Mouse (Mus musculus): ENCODE measurements at regions not wholly inside any gene's neighbourhood (a gene's known extent, or its start where the extent isn't known, plus 50 kb on each side); places are given as distances from the start of the nearest gene placed in this dataset.
A peak's percentile ranks its signal among the peaks of the same experiment; 100 is the strongest.

DNA sequence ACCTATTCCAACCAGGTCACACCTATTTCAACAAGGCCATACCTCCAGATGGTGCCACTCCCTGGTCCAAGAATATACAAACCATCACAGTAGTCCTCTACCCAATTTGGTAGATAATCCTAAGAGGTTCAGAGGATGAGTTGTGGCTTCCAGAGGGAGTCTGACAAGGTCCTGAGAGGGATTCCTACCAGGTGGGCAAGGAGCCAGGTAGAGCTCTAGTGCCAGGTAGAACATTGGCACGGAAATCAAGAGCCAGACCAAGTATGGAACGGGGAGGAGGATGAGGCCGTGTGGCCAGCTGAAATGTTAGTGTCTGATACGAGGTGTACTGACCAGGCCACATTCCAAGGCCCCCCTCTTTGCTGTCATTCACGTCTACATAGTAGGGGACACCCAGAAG is 153.0 kb downstream of the Slc30a10 start:
- Histone ChIP-seq H3K27ac (ENCODE audit: low read length) (no peak overlapping the region), H3K9me3 (ENCODE audit: control insufficient read depth, low read length) (no peaks in the 10 kb centered on the region), H3K4me2 (ENCODE audit: low read depth, low read length) (no peak overlapping the region), H3K4me1 (replicated peaks; ENCODE audit: control insufficient read depth, insufficient read depth, low read length) (no peaks in the 10 kb centered on the region), H3K27me3 (ENCODE audit: control insufficient read depth, insufficient read depth, low read depth, low read length) (no peaks in the 10 kb centered on the region), H3K4me3 (ENCODE audit: low read length) (no peak overlapping the region), H3K9ac (ENCODE audit: low read length) (no peak overlapping the region), H3K36me3 (ENCODE audit: control insufficient read depth, insufficient read depth, low read length) (no peaks in the 10 kb centered on the region)
- WGBS = 79% methylated on average over 5 of the region's 5 CpGs
- ATAC-seq (ENCODE audit: low read depth) = no peak

- WGBS = 78% methylated on average over 3 of the region's 3 CpGs
- no peak overlapping the region for H3K4me2 ChIP-seq (ENCODE audit: low read depth, low read length)
- no peaks in the 10 kb centered on the region for H3K4me1 ChIP-seq (replicated peaks; ENCODE audit: control insufficient read depth, insufficient read depth, low read length)
- no peak overlapping the region for H3K27ac ChIP-seq (ENCODE audit: low read length)
- ATAC-seq (ENCODE audit: low read depth) = no peak
- H3K4me3 ChIP-seq (ENCODE audit: low read length) = no peak overlapping the region
- H3K9ac ChIP-seq (ENCODE audit: low read length) = no peak overlapping the region
- no peaks in the 10 kb centered on the region for H3K9me3 ChIP-seq (ENCODE audit: control insufficient read depth, low read length)
- H3K36me3 ChIP-seq (ENCODE audit: control insufficient read depth, insufficient read depth, low read length) = no peaks in the 10 kb centered on the region
- H3K27me3 ChIP-seq (ENCODE audit: control insufficient read depth, insufficient read depth, low read depth, low read length) = no peaks in the 10 kb centered on the region
These were observed 153.8 kb downstream of the Slc30a10 start for GRCm38 (mm10) chr1:185608440-185608839.

- Histone ChIP-seq H3K36me3 (ENCODE audit: control insufficient read depth, insufficient read depth, low read length) (no peaks in the 10 kb centered on the region), H3K4me3 (ENCODE audit: low read length) (no peak overlapping the region), H3K4me2 (ENCODE audit: low read depth, low read length) (no peak overlapping the region), H3K9ac (ENCODE audit: low read length) (no peak overlapping the region), H3K27me3 (ENCODE audit: control insufficient read depth, insufficient read depth, low read depth, low read length) (no peaks in the 10 kb centered on the region), H3K27ac (ENCODE audit: low read length) (no peak overlapping the region), H3K4me1 (replicated peaks; ENCODE audit: control insufficient read depth, insufficient read depth, low read length) (no peaks in the 10 kb centered on the region), H3K9me3 (ENCODE audit: control insufficient read depth, low read length) (no peaks in the 10 kb centered on the region)
- WGBS = 20% methylated on average over 3 of the region's 3 CpGs
- ATAC-seq (ENCODE audit: low read depth) = peak; percentile 68
These were observed 155.9 kb downstream of the Slc30a10 start for GRCm38 (mm10) chr1:185610586-185610985.

GRCm38 (mm10) chr1:185615819-185616429 is 161.3 kb downstream of the Slc30a10 start:
- no peaks in the 10 kb centered on the region for H3K36me3 ChIP-seq (ENCODE audit: control insufficient read depth, insufficient read depth, low read length)
- no peaks in the 10 kb centered on the region for H3K27me3 ChIP-seq (ENCODE audit: control insufficient read depth, insufficient read depth, low read depth, low read length)
- H3K9me3 ChIP-seq (ENCODE audit: control insufficient read depth, low read length) = no peaks in the 10 kb centered on the region
- no peaks in the 10 kb centered on the region for H3K4me1 ChIP-seq (replicated peaks; ENCODE audit: control insufficient read depth, insufficient read depth, low read length)
- no peak for ATAC-seq (ENCODE audit: low read depth)
- H3K4me3 ChIP-seq (ENCODE audit: low read length) = no peak overlapping the region
- H3K9ac ChIP-seq (ENCODE audit: low read length) = no peak overlapping the region
- no peak overlapping the region for H3K4me2 ChIP-seq (ENCODE audit: low read depth, low read length)
- WGBS = 30% methylated on average over 10 of the region's 10 CpGs
- H3K27ac ChIP-seq (ENCODE audit: low read length) = no peak overlapping the region

DNA sequence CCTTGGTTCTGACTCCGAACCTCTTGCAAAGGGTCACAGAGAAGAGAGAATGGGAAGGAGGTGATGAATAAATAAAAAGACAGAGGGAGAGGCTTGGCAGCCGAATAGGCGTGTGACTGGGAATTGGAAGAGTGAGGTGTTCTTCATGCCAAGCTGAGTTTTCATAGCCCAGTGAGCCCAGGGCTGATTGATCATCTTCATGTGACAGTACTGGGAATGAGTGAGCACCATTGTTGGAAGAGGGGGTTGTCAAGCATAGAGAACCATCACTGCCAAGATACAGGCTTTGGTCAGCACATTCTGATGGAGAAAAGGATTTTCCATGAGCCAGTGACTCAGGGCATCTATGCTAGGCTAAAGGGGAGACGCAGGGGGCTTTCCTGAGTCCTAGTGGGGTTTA is 163.0 kb downstream of the Slc30a10 start:
- H3K9me3 ChIP-seq (ENCODE audit: control insufficient read depth, low read length) = no peaks in the 10 kb centered on the region
- ATAC-seq (ENCODE audit: low read depth) = no peak
- H3K36me3 ChIP-seq (ENCODE audit: control insufficient read depth, insufficient read depth, low read length) = no peaks in the 10 kb centered on the region
- no peaks in the 10 kb centered on the region for H3K4me1 ChIP-seq (replicated peaks; ENCODE audit: control insufficient read depth, insufficient read depth, low read length)
- H3K9ac ChIP-seq (ENCODE audit: low read length) = no peak overlapping the region
- H3K27me3 ChIP-seq (ENCODE audit: control insufficient read depth, insufficient read depth, low read depth, low read length) = no peaks in the 10 kb centered on the region
- H3K27ac ChIP-seq (ENCODE audit: low read length) = no peak overlapping the region
- WGBS = 62% methylated on average over 4 of the region's 4 CpGs
- H3K4me2 ChIP-seq (ENCODE audit: low read depth, low read length) = no peak overlapping the region
- no peak overlapping the region for H3K4me3 ChIP-seq (ENCODE audit: low read length)

GRCm38 (mm10) chr1:185619011-185619410 is 164.4 kb downstream of the Slc30a10 start:
- no peak for ATAC-seq (ENCODE audit: low read depth)
- Histone ChIP-seq H3K4me2 (ENCODE audit: low read depth, low read length) (no peak overlapping the region), H3K4me1 (replicated peaks; ENCODE audit: control insufficient read depth, insufficient read depth, low read length) (no peaks in the 10 kb centered on the region), H3K36me3 (ENCODE audit: control insufficient read depth, insufficient read depth, low read length) (no peaks in the 10 kb centered on the region), H3K9me3 (ENCODE audit: control insufficient read depth, low read length) (no peaks in the 10 kb centered on the region), H3K27ac (ENCODE audit: low read length) (no peak overlapping the region), H3K27me3 (ENCODE audit: control insufficient read depth, insufficient read depth, low read depth, low read length) (no peaks in the 10 kb centered on the region), H3K4me3 (ENCODE audit: low read length) (no peak overlapping the region), H3K9ac (ENCODE audit: low read length) (no peak overlapping the region)
- 61% methylated on average over 9 of the region's 9 CpGs for WGBS

- Histone ChIP-seq H3K4me2 (ENCODE audit: low read depth, low read length) (no peak overlapping the region), H3K27me3 (ENCODE audit: control insufficient read depth, insufficient read depth, low read depth, low read length) (no peaks in the 10 kb centered on the region), H3K9me3 (ENCODE audit: control insufficient read depth, low read length) (no peaks in the 10 kb centered on the region), H3K4me3 (ENCODE audit: low read length) (no peak overlapping the region), H3K4me1 (replicated peaks; ENCODE audit: control insufficient read depth, insufficient read depth, low read length) (no peaks in the 10 kb centered on the region), H3K9ac (ENCODE audit: low read length) (no peak overlapping the region), H3K36me3 (ENCODE audit: control insufficient read depth, insufficient read depth, low read length) (no peaks in the 10 kb centered on the region), H3K27ac (ENCODE audit: low read length) (no peak overlapping the region)
- WGBS = 48% methylated on average over 3 of the region's 3 CpGs
- ATAC-seq (ENCODE audit: low read depth) = no peak
These were observed 173.8 kb downstream of the Slc30a10 start for GRCm38 (mm10) chr1:185628401-185628800.

DNA sequence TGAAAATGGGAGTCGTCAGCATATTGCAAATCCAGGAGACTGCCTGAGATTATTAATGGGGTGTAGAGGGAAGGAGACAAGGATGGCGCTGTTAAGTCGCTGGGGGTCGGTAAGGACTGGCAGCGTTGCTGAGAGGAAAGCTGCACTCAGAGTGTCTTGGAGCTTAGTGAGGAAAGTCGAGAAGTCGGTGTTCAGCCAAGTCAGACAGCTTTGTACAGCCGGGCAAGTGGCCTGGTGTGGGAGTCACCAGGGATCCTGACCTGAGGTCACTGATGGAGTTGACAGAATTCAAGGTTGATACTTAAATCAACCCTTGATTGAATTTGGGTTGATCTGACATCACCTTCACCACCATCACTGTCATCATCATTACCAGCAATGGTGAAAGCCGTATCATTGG is 175.3 kb downstream of the Slc30a10 start:
- no peaks in the 10 kb centered on the region for H3K36me3 ChIP-seq (ENCODE audit: control insufficient read depth, insufficient read depth, low read length)
- H3K27ac ChIP-seq (ENCODE audit: low read length) = no peak overlapping the region
- 0 out of 2 replicates have a peak, but pooled peaks have one; percentile 20 for ATAC-seq (ENCODE audit: low read depth)
- H3K4me2 ChIP-seq (ENCODE audit: low read depth, low read length) = no peak overlapping the region
- 51% methylated on average over 9 of the region's 9 CpGs for WGBS
- H3K4me1 ChIP-seq (replicated peaks; ENCODE audit: control insufficient read depth, insufficient read depth, low read length) = no peaks in the 10 kb centered on the region
- H3K9me3 ChIP-seq (ENCODE audit: control insufficient read depth, low read length) = no peaks in the 10 kb centered on the region
- H3K9ac ChIP-seq (ENCODE audit: low read length) = no peak overlapping the region
- no peak overlapping the region for H3K4me3 ChIP-seq (ENCODE audit: low read length)
- no peaks in the 10 kb centered on the region for H3K27me3 ChIP-seq (ENCODE audit: control insufficient read depth, insufficient read depth, low read depth, low read length)

DNA sequence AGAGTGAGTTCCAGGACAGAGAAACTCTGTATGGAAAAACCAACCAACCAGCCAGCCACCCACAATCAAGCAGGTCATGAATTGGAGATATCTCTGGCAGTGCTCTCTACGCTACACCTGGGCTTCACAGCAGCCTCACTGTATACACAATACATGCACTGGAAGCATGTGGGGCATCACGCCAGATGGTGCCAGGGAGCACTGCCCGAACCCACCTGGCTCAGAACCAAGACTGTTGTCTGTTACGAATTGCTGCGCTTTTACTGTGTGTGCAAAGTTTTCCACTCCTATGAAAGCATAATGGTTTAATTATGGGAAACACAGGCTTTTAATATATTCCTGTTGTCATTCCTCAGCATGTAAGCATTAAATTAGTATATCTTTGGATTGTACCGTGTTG is 184.0 kb downstream of the Slc30a10 start:
- ATAC-seq (ENCODE audit: low read depth) = no peak
- Histone ChIP-seq H3K4me3 (ENCODE audit: low read length) (no peak overlapping the region), H3K36me3 (ENCODE audit: control insufficient read depth, insufficient read depth, low read length) (no peaks in the 10 kb centered on the region), H3K27ac (ENCODE audit: low read length) (no peak overlapping the region), H3K9ac (ENCODE audit: low read length) (no peak overlapping the region), H3K9me3 (ENCODE audit: control insufficient read depth, low read length) (no peaks in the 10 kb centered on the region), H3K27me3 (ENCODE audit: control insufficient read depth, insufficient read depth, low read depth, low read length) (no peaks in the 10 kb centered on the region), H3K4me1 (replicated peaks; ENCODE audit: control insufficient read depth, insufficient read depth, low read length) (no peaks in the 10 kb centered on the region), H3K4me2 (ENCODE audit: low read depth, low read length) (no peak overlapping the region)
- WGBS = 79% methylated on average over 6 of the region's 6 CpGs

- Histone ChIP-seq H3K9me3 (ENCODE audit: control insufficient read depth, low read length) (no peaks in the 10 kb centered on the region), H3K27ac (ENCODE audit: low read length) (no peak overlapping the region), H3K4me3 (ENCODE audit: low read length) (no peak overlapping the region), H3K36me3 (ENCODE audit: control insufficient read depth, insufficient read depth, low read length) (no peaks in the 10 kb centered on the region), H3K27me3 (ENCODE audit: control insufficient read depth, insufficient read depth, low read depth, low read length) (no peaks in the 10 kb centered on the region), H3K9ac (ENCODE audit: low read length) (no peak overlapping the region), H3K4me1 (replicated peaks; ENCODE audit: control insufficient read depth, insufficient read depth, low read length) (no peaks in the 10 kb centered on the region), H3K4me2 (ENCODE audit: low read depth, low read length) (no peak overlapping the region)
- 88% methylated on average over 1 of the region's 1 CpGs for WGBS
- ATAC-seq (ENCODE audit: low read depth) = no peak
These were observed 184.8 kb downstream of the Slc30a10 start for GRCm38 (mm10) chr1:185639486-185639885.
